In genomic region chr19:38223905-38224684, GRCm38 (mm10) we compare ENCODE assay signal across 8 mouse cellular contexts. TPM values are rescaled to one million over a fixed set of nuclear protein-coding genes. Genes with fewer than 3 reads are reported as not detected.
DNase-seq lines count a peak whose midpoint lies in the region; ATAC-seq and TF ChIP-seq lines count a peak whose summit lies in the region.

Fra10ac1 (minus strand) TSS chr19:38224156.

- peak; percentile 98 for ATAC-seq in hindbrain, embryonic 16.5 days
- ATAC-seq in megakaryocyte, adult 5-6 weeks (ENCODE audit: poor library complexity, severe bottlenecking) = peak; percentile 99

- H3K27ac ChIP-seq in hindbrain, embryonic 16.5 days (ENCODE audit: low read depth, low read length) = peak within 1 kb of the TSS; percentile 96
- H3K27ac ChIP-seq in left cerebral cortex, adult 2 months = peak within 1 kb of the TSS; percentile 89

- under 1% methylated on average over 49 of the region's 49 CpGs for WGBS in hindbrain, embryonic 16.5 days

- H3K4me2 ChIP-seq in hindbrain, embryonic 16.5 days (ENCODE audit: low read length) = peak within 1 kb of the TSS; percentile 79

- no peaks in the 10 kb centered on the region for H3K36me3 ChIP-seq in hindbrain, embryonic 16.5 days (ENCODE audit: control insufficient read depth, insufficient read depth, low read length)

- H3K4me1 ChIP-seq in hindbrain, embryonic 16.5 days (ENCODE audit: control insufficient read depth, insufficient read depth, low read depth, low read length) = peaks cover 10% of the 10 kb centered on the region

- H3K4me3 ChIP-seq in hindbrain, embryonic 16.5 days (ENCODE audit: low read length) = peak within 1 kb of the TSS; percentile 73
- peak within 1 kb of the TSS; percentile 55 for H3K4me3 ChIP-seq in left cerebral cortex, adult 2 months

- TF ChIP-seq CTCF in left cerebral cortex, adult 2 months (IDR thresholded peaks at IDR 0.05) = peak; percentile 63

- no peaks in the 10 kb centered on the region for H3K27me3 ChIP-seq in hindbrain, embryonic 16.5 days (replicated peaks; ENCODE audit: control insufficient read depth, insufficient read depth, low read length)

- H3K9ac ChIP-seq in hindbrain, embryonic 16.5 days (ENCODE audit: low read depth, low read length) = peak within 1 kb of the TSS; percentile 79

- H3K9me3 ChIP-seq in hindbrain, embryonic 16.5 days (ENCODE audit: control insufficient read depth, low read length) = 0 out of 2 replicates have a peak, but pooled peaks cover 3% of the 10 kb centered on the region

- DNase-seq in T-cell, adult 2 months (ENCODE audit: low spot score) = peak; percentile 88
- peak; percentile 95 to 97 for DNase-seq in cerebellum, postnatal 36 days
- peak; percentile 90 for DNase-seq in gastrocnemius, adult 18-20 months (ENCODE audit: low spot score)
- DNase-seq in left cerebral cortex, adult 2 months (ENCODE audit: extremely low spot score in 1 of 2, low spot score in 2 of 2) = peak; percentile 95 to 96
- DNase-seq in right cerebral cortex, adult 2 months (ENCODE audit: low spot score in 2 of 2) = peak; percentile 95
- DNase-seq in urinary bladder, postnatal 14 days (ENCODE audit: low spot score) = peak; percentile 89

- intact Hi-C loops in left cerebral cortex, adult 2 months (cut with DNase I) = loop anchor here (1.0 to 5.0 kb wide), 4 partner anchors 14 to 128 kb away; partner anchors contain the start of gene Lgi1

RNA-seq across cellular contexts. Expression of gene Fra10ac1, which starts in this region (rescaled TPM):
- total RNA-seq in gastrocnemius, adult 18-20 months (2021) = 10 to 100 TPM; 11.6 to 12.1 TPM
- polyA plus RNA-seq in hindbrain, embryonic 16.5 days (2015; fragmentation: Nextera tagmentation; extraction: Ambion mirVana) = 36.7 and 37.7 TPM in 2 replicates
- 10 to 100 TPM; 14.4 to 16.3 TPM for total RNA-seq in left cerebral cortex, adult 2 months (2021)
- 15.6 and 17.9 TPM in 2 replicates for total RNA-seq in megakaryocyte, adult 5-6 weeks (2015)
- 16.4 and 17.6 TPM in 2 replicates for total RNA-seq in megakaryocyte, adult 5-6 weeks (2017)

Comparison
In these comparisons a context has a peak if more than half of its experiments do, and no peak if none do; other contexts are left out.
1. Peak in every context shown above with its lines: DNase-seq, ATAC-seq, H3K4me3 ChIP-seq and H3K27ac ChIP-seq.